9 mouse cellular contexts compared by ENCODE assay signal in the genomic region with DNA sequence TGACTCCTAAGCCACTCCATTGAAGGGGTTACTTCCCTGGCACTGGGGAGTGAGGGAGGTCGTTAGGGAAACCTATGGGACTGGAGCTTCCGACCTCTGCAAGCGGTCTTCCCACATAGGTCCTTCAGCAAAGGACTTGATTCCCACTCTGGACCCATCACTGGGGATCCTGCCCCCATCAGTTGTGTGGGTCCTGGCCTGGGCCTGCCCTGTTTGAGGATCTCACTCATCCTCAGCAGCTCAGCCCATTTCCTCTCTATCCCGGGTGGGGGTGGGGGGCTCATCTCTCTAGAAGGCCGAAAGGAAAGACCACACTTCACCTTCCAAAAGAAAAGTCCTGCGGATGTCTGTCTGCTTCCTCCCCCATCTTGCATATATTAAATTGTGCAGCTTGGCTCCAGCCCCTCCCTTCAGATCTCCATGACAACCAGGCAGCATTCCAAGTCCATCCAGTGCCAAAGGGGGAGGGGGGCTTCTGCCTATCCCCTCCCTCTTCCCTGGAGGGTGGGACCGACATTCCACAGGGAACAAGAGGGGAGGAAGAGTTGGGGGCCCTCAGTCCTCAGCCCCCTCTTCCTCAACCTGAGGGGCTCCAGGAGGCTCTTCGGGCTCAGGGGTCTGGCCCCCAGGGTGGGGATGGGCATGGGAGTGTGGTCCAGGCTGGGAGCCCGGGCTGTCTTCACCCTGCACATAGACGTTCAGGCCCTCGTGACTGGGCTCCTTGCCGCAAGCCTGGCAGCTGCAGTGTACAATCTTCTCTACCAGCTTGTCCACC. TPM values are rescaled to one million over a fixed set of nuclear protein-coding genes. Genes with fewer than 3 reads are reported as not detected.
DNase-seq lines count a peak whose midpoint lies in the region; ATAC-seq lines count a peak whose summit lies in the region.
"Had no signal": no experiment of that assay in that cellular context is flagged by ENCODE, and none has a peak within 500 bp of the region (broad histone marks: within the 10 kb centered on the region; RNA-seq: fewer than 3 reads in every experiment).

No protein-coding gene starts in this region.

- H3K9ac ChIP-seq in heart, embryonic 12.5 days, result no peak overlapping the region
- H3K9ac ChIP-seq in hindbrain, embryonic 11.5 days (ENCODE audit: low read depth, low read length), result no peak overlapping the region
- peak overlapping the region; percentile 31; the same call in 1 of the 2 replicates for H3K9ac ChIP-seq in neural tube, embryonic 11.5 days (ENCODE audit: low read length)

- H3K4me2 ChIP-seq in heart, embryonic 12.5 days, result 0 out of 2 replicates have a peak overlapping the region, but pooled peaks have one; percentile 9
- H3K4me2 ChIP-seq in hindbrain, embryonic 11.5 days (replicated peaks; ENCODE audit: low read depth, low read length), result peak overlapping the region; percentile 29
- H3K4me2 ChIP-seq in neural tube, embryonic 11.5 days (ENCODE audit: low read depth), result no peak overlapping the region

- no peak overlapping the region for H3K4me3 ChIP-seq in heart, embryonic 12.5 days
- no peak overlapping the region for H3K4me3 ChIP-seq in hindbrain, embryonic 11.5 days (ENCODE audit: low read depth, low read length)
- no peak overlapping the region for H3K4me3 ChIP-seq in neural tube, embryonic 11.5 days (ENCODE audit: low read depth, low read length)

- peaks cover 60% of the 10 kb centered on the region for H3K27me3 ChIP-seq in heart, embryonic 12.5 days (replicated peaks)
- H3K27me3 ChIP-seq in hindbrain, embryonic 11.5 days (ENCODE audit: control insufficient read depth, insufficient read depth, low read length), result peaks cover 2% of the 10 kb centered on the region; the same call in 1 of the 2 replicates
- H3K27me3 ChIP-seq in neural tube, embryonic 11.5 days (ENCODE audit: control insufficient read depth, insufficient read depth, low read length), result no peaks in the 10 kb centered on the region

- no peaks in the 10 kb centered on the region for H3K36me3 ChIP-seq in heart, embryonic 12.5 days
- H3K36me3 ChIP-seq in hindbrain, embryonic 11.5 days (ENCODE audit: control insufficient read depth, insufficient read depth, low read length), result no peaks in the 10 kb centered on the region
- no peaks in the 10 kb centered on the region for H3K36me3 ChIP-seq in neural tube, embryonic 11.5 days (ENCODE audit: control insufficient read depth, insufficient read depth, low read length)

- ATAC-seq in heart, embryonic 12.5 days (ENCODE audit: insufficient number of reproducible peaks, low FRiP score), result 0 out of 2 replicates have a peak, but pooled peaks have one; percentile 35
- ATAC-seq in hindbrain, embryonic 11.5 days (ENCODE audit: low FRiP score), result peak; percentile 71
- ATAC-seq in neural tube, embryonic 11.5 days (ENCODE audit: insufficient read depth, low FRiP score, low TSS enrichment), result peak; percentile 61
- ATAC-seq in frontal cortex, adult (ENCODE audit: low TSS enrichment), result no peak
- ATAC-seq in megakaryocyte progenitor cell, adult 5-6 weeks (replicated peaks; ENCODE audit: poor library complexity), result no peak

- DNase-seq in heart, postnatal 14 days, result no peak
- DNase-seq in lung, postnatal 10 days, result peak; percentile 35
- DNase-seq in lung, postnatal 36 days, result no peak
- DNase-seq in hindbrain, embryonic 11.5 days (ENCODE audit: low spot score), result peak; percentile 70
- peak; percentile 60 for DNase-seq in neural tube, embryonic 11.5 days (ENCODE audit: low spot score)

- no peak overlapping the region for H3K27ac ChIP-seq in heart, embryonic 12.5 days (ENCODE audit: poor library complexity, severe bottlenecking)
- no peak overlapping the region for H3K27ac ChIP-seq in hindbrain, embryonic 11.5 days (ENCODE audit: low read depth, low read length)
- H3K27ac ChIP-seq in neural tube, embryonic 11.5 days (ENCODE audit: low read depth, low read length), result no peak overlapping the region

- 42% methylated on average over 12 of the region's 12 CpGs for WGBS in heart, embryonic 12.5 days
- WGBS in hindbrain, embryonic 11.5 days, result 25% methylated on average over 12 of the region's 12 CpGs
- WGBS in neural tube, embryonic 11.5 days, result 45% methylated on average over 12 of the region's 12 CpGs

- H3K4me1 ChIP-seq in heart, embryonic 12.5 days (replicated peaks), result peaks cover 10% of the 10 kb centered on the region
- peaks cover 6% of the 10 kb centered on the region; the same call in 1 of the 2 replicates for H3K4me1 ChIP-seq in hindbrain, embryonic 11.5 days (replicated peaks; ENCODE audit: control insufficient read depth, insufficient read depth, low read length)
- H3K4me1 ChIP-seq in neural tube, embryonic 11.5 days (ENCODE audit: control insufficient read depth, insufficient read depth, low read length), result peaks cover 10% of the 10 kb centered on the region

- no peaks in the 10 kb centered on the region for H3K9me3 ChIP-seq in heart, embryonic 12.5 days (replicated peaks)
- H3K9me3 ChIP-seq in hindbrain, embryonic 11.5 days (ENCODE audit: control insufficient read depth, low read length), result no peaks in the 10 kb centered on the region
- H3K9me3 ChIP-seq in neural tube, embryonic 11.5 days (ENCODE audit: control insufficient read depth, low read length), result no peaks in the 10 kb centered on the region

- intact Hi-C loops in heart, postnatal 14 days (cut with DNase I), result no loop called here

RNA-seq across cellular contexts. Expression of gene Htr6, which starts 7.6 kb away (rescaled TPM):
- polyA plus RNA-seq in heart, embryonic 12.5 days (2016; fragmentation: Nextera tagmentation; extraction: Ambion mirVana), result not detected in 2 replicates
- total RNA-seq in heart, postnatal 14 days (2021), result not detected
- not detected in 2 replicates for polyA plus RNA-seq in hindbrain, embryonic 11.5 days (2014; fragmentation: Nextera tagmentation; extraction: Ambion mirVana)
- 0.11 TPM in 1 of 2 replicates, not detected in the other for polyA plus RNA-seq in neural tube, embryonic 11.5 days (2014; fragmentation: Nextera tagmentation; extraction: Ambion mirVana)
- total RNA-seq in megakaryocyte progenitor cell, adult 5-6 weeks (2015), result not detected in 2 replicates
- not detected in 2 replicates for total RNA-seq in megakaryocyte progenitor cell, adult 5-6 weeks (2017)
- total RNA-seq: liver, adult 2 months had no signal
- polyA plus RNA-seq: liver, adult 2 months had no signal

RNA-seq across cellular contexts. Expression of gene Nbl1, which starts 9.8 kb away (rescaled TPM):
- polyA plus RNA-seq in heart, embryonic 12.5 days (2016; fragmentation: Nextera tagmentation; extraction: Ambion mirVana), result 10.1 and 10.6 TPM in 2 replicates
- 10 to 100 TPM; 32.1 to 32.2 TPM for total RNA-seq in heart, postnatal 14 days (2021)
- polyA plus RNA-seq in hindbrain, embryonic 11.5 days (2014; fragmentation: Nextera tagmentation; extraction: Ambion mirVana), result 17.2 and 19.6 TPM in 2 replicates
- 22.0 and 22.8 TPM in 2 replicates for polyA plus RNA-seq in neural tube, embryonic 11.5 days (2014; fragmentation: Nextera tagmentation; extraction: Ambion mirVana)
- not detected in 2 replicates for total RNA-seq in megakaryocyte progenitor cell, adult 5-6 weeks (2015)
- total RNA-seq in megakaryocyte progenitor cell, adult 5-6 weeks (2017), result not detected in 2 replicates

RNA-seq across cellular contexts. Expression of gene Minos1, which starts 47.9 kb away (rescaled TPM):
- polyA plus RNA-seq in heart, embryonic 12.5 days (2016; fragmentation: Nextera tagmentation; extraction: Ambion mirVana), result 682 and 719 TPM in 2 replicates
- total RNA-seq in heart, postnatal 14 days (2021), result 100 to 1,000 TPM; 731 to 790 TPM
- 399 TPM in 2 replicates for polyA plus RNA-seq in hindbrain, embryonic 11.5 days (2014; fragmentation: Nextera tagmentation; extraction: Ambion mirVana)
- 397 and 410 TPM in 2 replicates for polyA plus RNA-seq in neural tube, embryonic 11.5 days (2014; fragmentation: Nextera tagmentation; extraction: Ambion mirVana)
- 517 and 531 TPM in 2 replicates for total RNA-seq in megakaryocyte progenitor cell, adult 5-6 weeks (2015)
- 167 and 172 TPM in 2 replicates for total RNA-seq in megakaryocyte progenitor cell, adult 5-6 weeks (2017)

Comparison
In these comparisons a context has a peak if more than half of its experiments do, and no peak if none do; other contexts are left out.
1. DNase-seq: peak in lung, postnatal 10 days (single experiment), hindbrain, embryonic 11.5 days (single experiment) and neural tube, embryonic 11.5 days (single experiment); none in heart, postnatal 14 days (0 of 2) and lung, postnatal 36 days (single experiment).
2. ATAC-seq: peak in heart, embryonic 12.5 days (single experiment), hindbrain, embryonic 11.5 days (single experiment) and neural tube, embryonic 11.5 days (single experiment); none in frontal cortex, adult (single experiment) and megakaryocyte progenitor cell, adult 5-6 weeks (single experiment).